Mouse (Mus musculus) cerebellum, adult 2 months (tissue): Measurements from ENCODE around the gene Atp2b4.

ENCODE experiments used
- CTCF ChIP-seq: fragments of 200-500 bp; IDR thresholded peaks from 2 replicates; pipeline ENCODE4 v1.5.1; 2011; ENCODE audit warnings: low read depth, mild to moderate bottlenecking, control low read depth, low read length, moderate library complexity, borderline replicate concordance; ENCODE audit not compliant: insufficient read depth
- POLR2A ChIP-seq: fragments of 200-500 bp; IDR thresholded peaks from 2 replicates; pipeline ENCODE4 v1.6.1; 2011; ENCODE audit warnings: low read length, control low read depth, borderline replicate concordance; ENCODE audit not compliant: insufficient read depth

- no peak for TF ChIP-seq POLR2A
- TF ChIP-seq CTCF = no peak
Observed at GRCm38 (mm10) chr1:133765376-133765775, 35.5 kb downstream of the Atp2b4 start.
